Mouse (Mus musculus) adrenal gland (tissue): ENCODE data around the gene Spp2.

Experiments
- intact Hi-C: fragments of 180-260 bp; cut with DNase I; formaldehyde crosslinking; loops from one replicate; pipeline ENCODE4 v1.15.1; 2025

Gene Spp2

DNA sequence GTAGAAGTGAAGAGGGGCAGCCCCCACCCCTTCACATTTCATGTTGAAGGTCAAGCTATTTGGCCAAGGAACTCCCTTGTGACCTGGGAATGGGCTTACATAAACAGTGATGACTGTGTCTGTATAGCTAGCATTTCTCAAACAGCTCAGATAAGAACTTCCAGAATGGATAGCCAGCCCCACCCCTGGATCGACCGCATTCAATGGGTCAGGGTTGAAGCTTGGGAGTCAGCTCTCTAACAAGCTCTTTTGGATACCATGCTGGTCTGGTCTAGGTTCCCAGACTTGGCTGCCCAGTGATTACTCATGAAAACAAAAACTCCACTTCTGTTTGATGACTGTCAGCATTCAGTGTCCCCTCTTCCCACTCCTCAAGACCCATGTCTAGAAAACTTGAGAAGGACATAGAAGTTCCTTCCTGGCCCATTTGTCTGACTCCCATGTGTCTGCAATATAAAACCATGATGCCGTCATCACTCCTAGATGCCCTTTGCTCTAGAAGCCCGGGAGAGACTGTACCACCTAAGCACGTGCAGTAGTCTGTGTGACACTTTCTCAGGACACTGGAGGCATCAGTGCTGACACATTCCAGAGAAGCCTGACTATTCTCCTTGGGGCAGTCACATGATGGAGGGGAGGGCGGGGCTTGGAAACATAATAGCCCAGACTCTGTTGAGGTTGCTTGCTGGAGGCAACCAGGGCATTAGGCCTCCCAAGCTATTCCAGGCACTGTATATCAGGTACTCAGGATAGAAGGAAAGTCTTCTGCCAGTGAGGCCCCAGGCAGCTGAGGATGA, 57.5 kb downstream of the Spp2 start:
- intact Hi-C loops, result loop anchor here (5.0 kb wide), 1 partner anchor 243 kb away; no protein-coding TSS in a partner anchor

DNA sequence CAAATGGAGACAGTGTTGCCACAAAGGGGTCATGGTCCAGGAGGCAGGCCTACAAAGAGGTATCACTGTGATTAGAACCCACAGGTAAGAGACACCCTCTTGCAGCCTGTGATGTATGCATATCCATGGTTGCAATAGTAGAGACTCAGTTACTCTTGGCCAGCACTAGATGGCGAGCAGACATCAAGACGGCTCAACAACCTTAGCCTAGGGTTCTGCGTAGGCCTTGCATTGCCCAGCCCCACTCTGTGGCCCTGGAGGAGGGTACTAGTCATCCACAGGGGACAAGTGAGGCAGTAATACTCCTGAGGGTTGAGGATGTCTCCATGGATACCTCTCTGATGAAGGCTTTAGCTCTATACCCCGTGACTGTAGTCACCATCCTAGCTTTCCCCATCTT, 59.0 kb downstream of the Spp2 start:
- intact Hi-C loops, result no loop called here

DNA sequence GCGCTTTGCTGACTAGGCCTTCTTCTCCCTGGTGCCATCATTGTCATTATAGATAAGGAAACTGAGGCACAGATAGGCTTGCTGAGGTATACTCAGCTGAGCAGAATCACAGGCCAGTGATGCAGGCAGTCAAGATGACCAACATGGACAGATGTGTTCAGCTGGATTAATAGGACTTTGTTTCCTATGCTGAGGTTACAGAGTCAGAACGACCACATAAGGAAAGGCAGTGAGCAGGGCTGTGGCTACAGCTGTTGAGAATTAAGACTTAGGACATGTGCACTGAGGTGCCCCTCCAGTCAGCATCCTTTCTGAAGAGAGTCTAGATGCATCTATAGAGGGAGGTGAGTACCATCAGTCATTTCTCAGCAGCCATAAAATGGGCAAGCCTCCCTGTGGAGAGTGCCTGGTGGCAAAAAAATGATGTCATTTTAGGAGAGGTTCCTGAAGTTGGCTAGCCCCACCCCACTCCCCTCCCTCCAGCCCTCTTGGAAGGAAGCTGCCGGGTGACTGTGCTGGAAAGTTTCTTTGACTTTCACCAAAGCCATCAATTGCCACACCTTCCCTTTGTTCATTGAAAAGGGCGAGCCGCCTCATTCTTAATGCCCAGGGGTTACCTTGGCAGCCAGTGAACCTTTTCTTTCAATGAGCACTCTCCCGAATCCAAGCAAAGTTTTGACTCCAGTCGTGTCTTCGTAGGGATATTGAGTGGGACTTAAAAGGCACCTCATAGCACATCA, 59.7 kb downstream of the Spp2 start:
- intact Hi-C loops, result no loop called here

DNA sequence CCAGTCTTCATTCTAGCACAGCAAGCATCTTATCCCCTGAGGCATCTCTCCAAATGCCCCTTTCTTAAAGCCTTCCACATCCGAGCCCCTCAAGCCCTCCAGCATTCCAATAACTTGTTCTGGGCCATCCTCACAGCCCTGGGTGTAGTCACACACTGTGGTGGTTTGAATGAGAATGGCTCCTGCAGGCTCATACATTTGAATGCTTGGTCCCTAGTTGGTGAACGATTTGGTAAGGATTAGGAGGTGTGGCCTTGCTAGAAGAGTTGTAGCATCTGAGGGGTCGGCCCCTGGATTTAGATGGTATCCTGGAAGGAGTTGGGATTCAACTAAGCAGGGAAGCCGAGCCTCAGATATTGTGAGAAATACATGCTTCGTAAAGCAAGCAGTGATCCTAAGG, 61.1 kb downstream of the Spp2 start:
- intact Hi-C loops, result no loop called here

DNA sequence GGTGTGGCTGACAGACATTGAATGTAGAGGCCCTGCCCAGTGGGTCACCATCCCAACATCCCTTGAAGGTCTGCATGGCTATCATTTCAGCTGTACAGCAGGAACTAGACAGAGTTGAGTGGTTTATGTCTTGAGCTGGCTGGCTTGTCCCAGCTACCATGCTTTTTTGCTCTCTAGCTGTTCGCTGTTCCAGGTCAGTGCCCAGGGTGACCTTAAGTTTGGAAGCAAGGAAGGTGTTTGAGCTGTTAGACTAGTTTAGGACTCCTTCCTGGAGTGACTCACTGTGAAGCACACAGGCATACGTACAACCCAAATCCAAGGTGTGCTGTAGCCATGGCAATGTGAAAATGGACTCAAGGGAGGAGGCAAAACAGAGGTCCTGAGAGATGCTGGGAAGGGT, 61.6 kb downstream of the Spp2 start:
- intact Hi-C loops, result no loop called here

DNA sequence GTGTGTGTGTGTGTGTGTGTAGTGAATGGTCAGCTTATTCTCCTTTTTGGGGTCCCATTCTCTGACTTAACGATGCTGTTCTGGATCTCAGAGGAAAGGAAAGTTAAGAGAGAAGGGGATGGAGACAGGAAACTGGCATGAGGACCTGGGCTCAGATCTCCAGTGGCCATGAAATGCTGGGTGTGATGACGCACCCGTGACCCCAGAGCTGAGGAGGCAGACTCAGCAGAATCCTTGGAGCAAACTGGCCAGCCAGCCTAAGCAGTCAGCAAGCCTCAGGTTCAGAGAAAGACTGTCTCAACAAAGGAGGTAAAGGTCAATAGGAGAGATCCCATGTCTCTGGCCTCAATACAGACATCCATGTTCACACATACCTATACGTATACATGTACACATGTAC, 63.0 kb downstream of the Spp2 start:
- intact Hi-C loops, result no loop called here

DNA sequence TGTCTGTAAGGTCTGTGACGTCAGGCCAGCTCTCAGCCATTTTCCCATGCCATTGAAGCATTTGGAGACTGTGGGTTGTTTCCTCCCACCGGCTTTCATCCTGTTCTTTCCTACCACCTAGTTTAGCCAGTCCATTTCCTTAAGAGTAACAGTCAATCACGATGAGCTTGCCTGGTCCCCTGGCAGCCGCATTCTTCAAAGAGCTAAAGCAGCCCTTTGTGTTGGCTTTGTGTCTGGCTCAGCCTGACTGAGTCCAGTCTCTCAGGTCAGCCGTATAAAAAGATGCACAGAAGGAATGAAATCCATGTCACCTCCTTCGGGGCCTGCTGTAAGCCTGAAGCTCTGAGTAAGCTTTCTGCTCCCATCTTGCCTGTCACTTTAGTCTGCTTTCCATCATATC, 65.5 kb downstream of the Spp2 start:
- intact Hi-C loops, result no loop called here

DNA sequence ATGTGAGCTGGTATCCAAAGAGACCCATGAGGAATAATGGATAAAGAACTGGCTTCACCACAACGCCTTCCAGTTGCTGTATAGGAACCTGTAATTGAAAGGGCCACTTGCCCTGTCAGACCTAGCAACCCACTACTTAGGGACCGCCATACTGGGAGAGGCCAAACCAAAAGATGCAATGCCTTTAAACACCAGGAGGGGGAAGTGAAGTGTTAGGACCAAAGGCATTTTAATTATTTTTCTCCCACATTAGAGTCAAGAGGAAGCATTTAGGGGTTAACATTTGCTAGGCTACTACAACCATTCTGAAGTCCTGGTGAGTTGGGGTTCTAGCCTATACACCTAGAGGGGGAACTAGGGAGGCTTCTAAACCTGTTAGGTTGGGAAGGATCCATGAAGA, 67.1 kb downstream of the Spp2 start:
- intact Hi-C loops, result no loop called here

DNA sequence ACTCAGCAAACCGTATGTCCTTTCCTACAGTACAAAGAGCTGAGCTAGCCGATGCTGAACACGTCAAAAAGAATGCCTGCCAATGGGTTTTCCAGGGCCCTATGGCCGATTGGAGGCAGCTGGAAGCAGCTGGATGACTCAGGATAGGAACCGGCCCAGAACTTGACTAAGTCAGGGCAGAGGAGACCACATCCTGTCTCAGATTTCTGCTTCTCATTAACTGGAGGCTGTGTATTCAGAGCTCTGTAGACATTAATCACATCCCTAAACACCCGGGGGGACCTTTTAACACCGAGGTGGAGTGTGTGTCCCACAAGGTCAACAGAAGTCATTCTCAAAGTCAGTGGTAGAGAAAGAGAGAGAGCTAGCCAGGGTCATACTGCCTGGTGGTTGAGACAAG, 67.8 kb downstream of the Spp2 start:
- intact Hi-C loops, result no loop called here

DNA sequence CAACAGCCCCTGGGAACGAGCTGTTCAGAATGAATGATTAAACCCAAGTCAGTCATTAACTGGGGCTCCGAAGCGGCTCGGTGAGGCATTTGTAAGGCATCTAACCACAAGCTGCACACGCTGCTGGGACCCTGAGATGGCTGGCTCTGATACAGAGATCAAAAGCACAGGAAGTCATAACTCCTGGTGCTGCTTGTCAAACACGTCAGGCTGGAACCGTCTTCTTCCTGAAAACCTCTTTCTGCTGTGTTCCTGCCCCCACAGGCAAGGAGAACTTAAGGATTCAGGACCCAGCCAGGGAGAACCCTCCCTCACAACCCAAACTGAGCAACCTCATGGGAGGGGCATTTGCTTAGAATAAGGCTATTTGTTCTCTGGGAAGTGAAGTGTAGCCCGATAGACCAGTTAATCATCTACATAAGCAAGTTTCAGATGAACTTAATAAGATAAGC, 68.8 kb downstream of the Spp2 start:
- intact Hi-C loops, result no loop called here
